Mouse (Mus musculus) small intestine, adult 2 months (tissue): ENCODE results near the gene Senp5.
"Not testable (repeated sequence)": the region's sequence is repeated elsewhere in the genome, so short reads cannot be mapped to it uniquely, and the experiment has no call there.

ENCODE experiments used
- CTCF ChIP-seq: fragments of 200-500 bp; IDR thresholded peaks from 2 replicates; pipeline ENCODE4 v1.5.1; 2012; ENCODE audit warnings: low read depth, mild to moderate bottlenecking, control low read depth, inconsistent platforms, low read length, moderate library complexity, mixed read lengths; ENCODE audit not compliant: insufficient replicate concordance, insufficient read length; ENCODE audit errors: extremely low read depth
- POLR2A ChIP-seq: fragments of 200-500 bp; IDR thresholded peaks from 2 replicates; pipeline ENCODE4 v1.6.1; 2012; ENCODE audit warnings: low read depth, mild to moderate bottlenecking, control low read depth, inconsistent platforms, low read length, moderate library complexity

GRCm38 (mm10) chr16:31945986-31946385 is 57.1 kb downstream of the Senp5 start:
- not testable (repeated sequence) for TF ChIP-seq POLR2A, CTCF
